In genomic region chr7:82173540-82173939, GRCm38 (mm10) we compare ENCODE assay signal across 9 mouse cellular contexts. TPM values are rescaled to one million over a fixed set of nuclear protein-coding genes. Genes with fewer than 3 reads are reported as not detected.
DNase-seq lines count a peak whose midpoint lies in the region; ATAC-seq and TF ChIP-seq lines count a peak whose summit lies in the region.
"Had no signal": no experiment of that assay in that cellular context is flagged by ENCODE, and none has a peak within 500 bp of the region (broad histone marks: within the 10 kb centered on the region; RNA-seq: fewer than 3 reads in every experiment).

Gene Sh3gl3, plus strand, starts transcription at chr7:82173840.

- WGBS in heart, postnatal 0 days = 69% methylated on average over 3 of the region's 3 CpGs
- 79% methylated on average over 3 of the region's 3 CpGs for WGBS in heart, adult 2 months
- 88% methylated on average over 3 of the region's 3 CpGs for WGBS in embryonic facial prominence, embryonic 10.5 days
- WGBS in hindbrain, embryonic 16.5 days = 93% methylated on average over 3 of the region's 3 CpGs
- 70% methylated on average over 3 of the region's 3 CpGs for WGBS in liver, postnatal 0 days (ENCODE audit: insufficient replicate concordance)

- no peaks in the 10 kb centered on the region for H3K36me3 ChIP-seq in heart, postnatal 0 days (replicated peaks; ENCODE audit: control insufficient read depth, insufficient read depth, low read length)
- H3K36me3 ChIP-seq in heart, adult 2 months (ENCODE audit: control insufficient read depth, insufficient read depth, low read length) = no peaks in the 10 kb centered on the region
- H3K36me3 ChIP-seq in embryonic facial prominence, embryonic 10.5 days (replicated peaks) = no peaks in the 10 kb centered on the region
- no peaks in the 10 kb centered on the region for H3K36me3 ChIP-seq in hindbrain, embryonic 16.5 days (ENCODE audit: control insufficient read depth, insufficient read depth, low read length)
- H3K36me3 ChIP-seq in liver, postnatal 0 days (replicated peaks; ENCODE audit: insufficient read depth, low read length) = no peaks in the 10 kb centered on the region

- peak within 1 kb of the TSS; percentile 84 for H3K4me2 ChIP-seq in heart, postnatal 0 days (ENCODE audit: low read depth, low read length)
- H3K4me2 ChIP-seq in hindbrain, embryonic 16.5 days (ENCODE audit: low read length) = peak within 1 kb of the TSS; percentile 72
- peak within 1 kb of the TSS; percentile 76 for H3K4me2 ChIP-seq in liver, postnatal 0 days (ENCODE audit: low read depth, low read length)

- H3K27ac ChIP-seq in heart, postnatal 0 days (ENCODE audit: low read depth) = no peak within 1 kb of the TSS
- H3K27ac ChIP-seq in heart, adult 2 months = no peak within 1 kb of the TSS
- peak within 1 kb of the TSS; percentile 85 for H3K27ac ChIP-seq in embryonic facial prominence, embryonic 10.5 days (replicated peaks)
- peak within 1 kb of the TSS; percentile 75 for H3K27ac ChIP-seq in hindbrain, embryonic 16.5 days (ENCODE audit: low read depth, low read length)
- H3K27ac ChIP-seq in liver, postnatal 0 days (ENCODE audit: low read depth) = no peak within 1 kb of the TSS

- TF ChIP-seq CTCF in heart, postnatal 0 days (IDR thresholded peaks at IDR 0.05; ENCODE audit: low read depth) = no peak
- TF ChIP-seq CTCF in heart, adult 2 months (IDR thresholded peaks at IDR 0.05) = no peak
- no peak for TF ChIP-seq CTCF in liver, postnatal 0 days (IDR thresholded peaks at IDR 0.05; ENCODE audit: low read depth)

- no peak for TF ChIP-seq POLR2A in heart, adult 2 months (IDR thresholded peaks at IDR 0.05; ENCODE audit: insufficient read depth, low read depth, low read length)

- peak within 1 kb of the TSS; percentile 52 for H3K4me3 ChIP-seq in heart, postnatal 0 days (ENCODE audit: low read depth, low read length)
- H3K4me3 ChIP-seq in heart, adult 2 months = no peak within 1 kb of the TSS; the same call in 1 of the 2 replicates
- H3K4me3 ChIP-seq in embryonic facial prominence, embryonic 10.5 days = peak within 1 kb of the TSS; percentile 82
- H3K4me3 ChIP-seq in hindbrain, embryonic 16.5 days (ENCODE audit: low read length) = peak within 1 kb of the TSS; percentile 65
- H3K4me3 ChIP-seq in liver, postnatal 0 days (ENCODE audit: low read depth, low read length) = peak within 1 kb of the TSS; percentile 44

- H3K27me3 ChIP-seq in heart, postnatal 0 days (ENCODE audit: control insufficient read depth, insufficient read depth, low read length) = peaks cover 24% of the 10 kb centered on the region
- H3K27me3 ChIP-seq in heart, adult 2 months (ENCODE audit: control insufficient read depth, insufficient read depth, low read length) = no peaks in the 10 kb centered on the region
- H3K27me3 ChIP-seq in embryonic facial prominence, embryonic 10.5 days (replicated peaks; ENCODE audit: low read depth, poor library complexity, severe bottlenecking) = peaks cover 33% of the 10 kb centered on the region
- H3K27me3 ChIP-seq in hindbrain, embryonic 16.5 days (replicated peaks; ENCODE audit: control insufficient read depth, insufficient read depth, low read length) = no peaks in the 10 kb centered on the region
- H3K27me3 ChIP-seq in liver, postnatal 0 days (ENCODE audit: insufficient read depth, low read length) = peaks cover 23% of the 10 kb centered on the region

- intact Hi-C loops in heart, adult 2 months (cut with DNase I) = no loop called here

- no peaks in the 10 kb centered on the region for H3K9me3 ChIP-seq in heart, postnatal 0 days (replicated peaks; ENCODE audit: control insufficient read depth, low read length)
- H3K9me3 ChIP-seq in embryonic facial prominence, embryonic 10.5 days = 0 out of 2 replicates have a peak, but pooled peaks cover 3% of the 10 kb centered on the region
- no peaks in the 10 kb centered on the region; the same call in 1 of the 2 replicates for H3K9me3 ChIP-seq in hindbrain, embryonic 16.5 days (ENCODE audit: control insufficient read depth, low read length)
- H3K9me3 ChIP-seq in liver, postnatal 0 days (ENCODE audit: low read length) = no peaks in the 10 kb centered on the region

- H3K9ac ChIP-seq in heart, postnatal 0 days (replicated peaks; ENCODE audit: low read depth, low read length) = no peak within 1 kb of the TSS
- no peak within 1 kb of the TSS for H3K9ac ChIP-seq in heart, adult 2 months (ENCODE audit: low read depth, low read length)
- peak within 1 kb of the TSS; percentile 70 for H3K9ac ChIP-seq in hindbrain, embryonic 16.5 days (ENCODE audit: low read depth, low read length)
- no peak within 1 kb of the TSS for H3K9ac ChIP-seq in liver, postnatal 0 days (replicated peaks)

- TF ChIP-seq EP300 in heart, postnatal 0 days (IDR thresholded peaks at IDR 0.05; ENCODE audit: low read depth) = no peak
- TF ChIP-seq EP300 in heart, adult 2 months (IDR thresholded peaks at IDR 0.05; ENCODE audit: insufficient read depth, low read depth, low read length) = no peak
- TF ChIP-seq EP300 in liver, postnatal 0 days (IDR thresholded peaks at IDR 0.05; ENCODE audit: low read depth) = no peak

- ATAC-seq in heart, postnatal 0 days (ENCODE audit: insufficient read depth, low read depth) = no peak
- no peak for ATAC-seq in hindbrain, embryonic 16.5 days
- ATAC-seq in liver, postnatal 0 days = no peak

- no peak for DNase-seq in heart, postnatal 0 days (ENCODE audit: low spot score)
- no peak for DNase-seq in heart, adult 2 months
- no peak for DNase-seq in embryonic facial prominence, embryonic 10.5 days (ENCODE audit: low spot score)
- peak; percentile 6 for DNase-seq in liver, postnatal 0 days
- DNase-seq in gastrocnemius, postnatal 25 days = no peak
- no peak for DNase-seq in urinary bladder, postnatal 14 days (ENCODE audit: low spot score)
- no peak for DNase-seq in Muller cell, postnatal 12 days (ENCODE audit: inconsistent ontology term)

- no peaks in the 10 kb centered on the region for H3K79me2 ChIP-seq in heart, adult 2 months (replicated peaks; ENCODE audit: control insufficient read depth, insufficient read depth, low read length)

- peaks cover 3% of the 10 kb centered on the region; the same call in 1 of the 2 replicates for H3K4me1 ChIP-seq in heart, postnatal 0 days (ENCODE audit: control insufficient read depth, insufficient read depth)
- H3K4me1 ChIP-seq in heart, adult 2 months (ENCODE audit: control insufficient read depth, insufficient read depth, low read length) = no peaks in the 10 kb centered on the region
- H3K4me1 ChIP-seq in embryonic facial prominence, embryonic 10.5 days = peaks cover 23% of the 10 kb centered on the region
- H3K4me1 ChIP-seq in hindbrain, embryonic 16.5 days (ENCODE audit: control insufficient read depth, insufficient read depth, low read depth, low read length) = peaks cover 6% of the 10 kb centered on the region
- peaks cover 2% of the 10 kb centered on the region; the same call in 1 of the 2 replicates for H3K4me1 ChIP-seq in liver, postnatal 0 days (ENCODE audit: insufficient read depth)

RNA-seq across cellular contexts. Expression of gene Sh3gl3, which starts in this region (rescaled TPM):
- 1.1 and 2.2 TPM in 2 replicates for total RNA-seq in heart, postnatal 0 days (2014; rRNA removed; ENCODE audit: low replicate concordance)
- polyA plus RNA-seq in heart, postnatal 0 days (2015; fragmentation: Nextera tagmentation; extraction: Ambion mirVana) = 3.3 and 3.4 TPM in 2 replicates
- under 1 TPM; 0.45 to 0.70 TPM for total RNA-seq in heart, adult 2 months (2021)
- polyA plus RNA-seq in heart, adult 2 months (2012; rRNA removed) = 0.27 and 1.4 TPM in 2 replicates
- 6.9 and 15.4 TPM in 2 replicates for polyA plus RNA-seq in embryonic facial prominence, embryonic 10.5 days (2016; fragmentation: Nextera tagmentation; extraction: Ambion mirVana)
- polyA plus RNA-seq in hindbrain, embryonic 16.5 days (2015; fragmentation: Nextera tagmentation; extraction: Ambion mirVana) = 67.5 and 69.4 TPM in 2 replicates
- polyA plus RNA-seq in liver, postnatal 0 days (2015; fragmentation: Nextera tagmentation; extraction: Ambion mirVana) = 0.09 and 0.15 TPM in 2 replicates
- total RNA-seq in gastrocnemius, postnatal 25 days (2021) = under 1 TPM; 0.67 to 0.95 TPM
- total RNA-seq: MEL had no signal

Comparison
In these comparisons a context has a peak if more than half of its experiments do, and no peak if none do; other contexts are left out.
1. Peak in DNase-seq, H3K4me3 ChIP-seq and H3K4me2 ChIP-seq in liver, postnatal 0 days; RNA of the gene not detected or under 1 TPM.
2. H3K27ac ChIP-seq: peak in embryonic facial prominence, embryonic 10.5 days (single experiment) and hindbrain, embryonic 16.5 days (single experiment); none in heart, postnatal 0 days (single experiment), heart, adult 2 months (single experiment) and liver, postnatal 0 days (single experiment).
3. Peak in every context shown above with its lines, with median percentiles within 50 percentile points of each other: H3K4me2 ChIP-seq.